In the genomic region with DNA sequence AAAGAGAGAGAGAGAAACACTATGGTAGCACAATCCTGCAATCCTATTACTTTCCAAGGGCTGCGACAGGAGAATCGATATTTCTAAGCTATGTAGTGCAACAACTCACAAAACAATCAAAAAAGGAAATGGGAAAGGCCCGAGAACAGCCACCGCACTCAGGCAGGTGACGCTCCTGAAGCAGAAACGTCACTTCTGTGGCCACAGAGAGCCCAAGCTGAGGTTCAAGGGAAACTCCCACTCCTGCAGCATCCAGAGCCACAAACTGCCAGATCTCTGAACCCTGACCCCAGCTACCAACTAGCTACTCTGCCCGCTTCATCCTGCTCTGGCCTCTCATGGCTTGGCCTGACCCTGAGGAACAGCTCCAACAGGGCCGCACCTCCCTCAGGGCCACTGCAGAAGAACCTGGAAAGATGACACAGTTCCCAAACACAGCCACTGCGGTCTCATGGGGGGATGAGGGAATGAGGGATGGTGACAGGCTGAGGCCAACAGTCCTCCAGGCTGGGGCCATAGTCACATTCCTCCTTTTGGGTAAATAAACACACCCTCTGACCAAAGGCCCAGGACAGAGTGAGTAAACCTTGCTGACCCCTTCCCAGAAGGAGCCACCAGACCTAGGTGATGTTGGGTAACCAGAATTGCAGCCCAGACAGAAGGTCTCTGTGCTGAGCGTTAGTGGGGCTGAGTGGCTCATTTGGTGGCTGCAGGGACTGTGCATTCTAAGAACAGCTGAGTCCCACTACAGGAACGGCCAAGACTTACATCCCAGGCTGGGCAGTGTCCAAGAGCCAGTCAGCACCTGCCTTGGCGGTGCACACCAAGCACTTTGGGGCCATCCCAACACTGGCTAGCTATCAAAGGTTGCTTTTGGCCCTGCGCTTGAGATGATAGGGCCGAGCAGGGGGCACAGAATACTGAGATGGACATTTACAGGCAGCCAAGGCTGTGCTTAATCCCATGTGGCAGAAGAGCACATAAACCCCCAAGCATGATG, we compare ENCODE assay signal across 8 mouse cellular contexts. TPM values are rescaled to one million over a fixed set of nuclear protein-coding genes. Genes with fewer than 3 reads are reported as not detected.
DNase-seq lines count a peak whose midpoint lies in the region.

No protein-coding gene starts in this region.

- peak; percentile 23 for DNase-seq in embryo, embryonic 10 days (ENCODE audit: low spot score)
- no peak for DNase-seq in embryo, embryonic 9.5 days (ENCODE audit: extremely low spot score)
- DNase-seq in thymus, postnatal 4 days: peak; percentile 19
- no peak for DNase-seq in thymus, postnatal 0 days (ENCODE audit: low spot score)
- DNase-seq in induced T-regulatory cell, adult 2 months (ENCODE audit: low read depth): peak; percentile 83
- no peak for DNase-seq in ovary, postnatal 14 days (ENCODE audit: low spot score)
- DNase-seq in right cerebral cortex, adult 2 months (ENCODE audit: low spot score in 2 of 2): no peak
- DNase-seq in retina, postnatal 1 day: no peak

RNA-seq across cellular contexts. Expression of a gene that starts 1.2 kb away (rescaled TPM):
- polyA plus RNA-seq in thymus, postnatal 0 days (2015; fragmentation: Nextera tagmentation; extraction: Ambion mirVana): 2.2 and 3.1 TPM in 2 replicates

RNA-seq across cellular contexts. Expression of a gene that starts 32.4 kb away (rescaled TPM):
- polyA plus RNA-seq in thymus, postnatal 0 days (2015; fragmentation: Nextera tagmentation; extraction: Ambion mirVana): 10.1 and 10.6 TPM in 2 replicates

RNA-seq across cellular contexts. Expression of a gene that starts 57.1 kb away (rescaled TPM):
- polyA plus RNA-seq in thymus, postnatal 0 days (2015; fragmentation: Nextera tagmentation; extraction: Ambion mirVana): 174 and 203 TPM in 2 replicates

Comparison
In these comparisons a context has a peak if more than half of its experiments do, and no peak if none do; other contexts are left out.
1. DNase-seq: peak in embryo, embryonic 10 days (single experiment), thymus, postnatal 4 days (single experiment) and induced T-regulatory cell, adult 2 months (single experiment); none in embryo, embryonic 9.5 days (single experiment), thymus, postnatal 0 days (single experiment), ovary, postnatal 14 days (single experiment), right cerebral cortex, adult 2 months (0 of 2) and retina, postnatal 1 day (single experiment).